In the genomic region with DNA sequence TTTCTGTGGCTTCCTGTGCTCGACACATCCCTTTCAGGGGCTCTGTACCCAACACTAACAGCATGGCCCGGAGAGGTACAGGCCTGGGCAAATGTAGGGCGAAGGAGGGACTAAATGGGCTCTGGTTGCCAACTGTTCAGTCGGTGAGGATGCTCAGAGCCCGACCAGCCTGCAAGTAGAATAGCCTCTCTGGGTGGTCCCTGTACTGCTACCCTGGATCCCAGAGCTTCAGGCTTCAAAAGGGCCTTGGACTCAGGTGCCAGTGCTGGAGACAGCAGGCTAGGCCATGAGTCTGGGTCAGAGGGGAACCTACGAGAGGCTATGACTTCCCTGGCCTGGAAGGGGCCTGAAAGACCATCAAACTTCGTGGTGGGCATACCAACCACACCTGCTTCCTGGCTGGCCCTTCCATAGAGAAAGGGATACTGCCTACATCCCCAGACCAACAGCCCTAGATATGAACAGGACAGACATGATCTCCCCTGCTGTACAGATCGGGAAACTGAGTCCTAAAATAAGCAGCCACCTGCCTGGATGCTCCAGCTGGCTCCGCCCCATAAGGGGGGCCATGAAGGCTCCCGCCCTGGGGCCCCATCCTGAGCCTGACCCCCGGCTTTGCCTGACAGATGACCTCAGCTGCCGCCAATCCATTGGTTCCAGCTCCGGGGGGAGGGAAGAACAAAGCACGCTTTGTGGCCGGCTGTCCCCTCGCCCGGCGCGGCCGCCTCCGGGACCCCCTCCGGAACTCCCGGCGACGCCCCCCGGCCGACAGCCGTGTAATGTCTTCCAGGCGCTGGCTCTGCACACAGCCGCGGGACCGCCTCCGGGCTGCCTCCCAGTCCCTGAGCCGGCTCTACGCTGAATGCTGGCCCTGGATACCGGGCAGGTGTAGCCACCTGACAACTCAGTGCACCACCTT, we compare ENCODE assay signal across 8 mouse cellular contexts. TPM values are rescaled to one million over a fixed set of nuclear protein-coding genes. Genes with fewer than 3 reads are reported as not detected.
A peak's percentile ranks its signal among the peaks of the same experiment; 100 is the strongest.
DNase-seq lines count a peak whose midpoint lies in the region; ATAC-seq and TF ChIP-seq lines count a peak whose summit lies in the region.

No protein-coding gene starts in this region.

- H3K4me1 ChIP-seq in forebrain, embryonic 10.5 days: peaks cover 33% of the 10 kb centered on the region
- H3K4me1 ChIP-seq in intestine, postnatal 0 days (replicated peaks; ENCODE audit: control insufficient read depth, insufficient read depth, low read length): no peaks in the 10 kb centered on the region; the same call in 1 of the 2 replicates
- H3K4me1 ChIP-seq in neural tube, embryonic 12.5 days: peaks cover 27% of the 10 kb centered on the region

- 11% methylated on average over 36 of the region's 36 CpGs for WGBS in forebrain, embryonic 10.5 days
- WGBS in intestine, postnatal 0 days: 19% methylated on average over 34 of the region's 36 CpGs
- 8% methylated on average over 36 of the region's 36 CpGs for WGBS in neural tube, embryonic 12.5 days

- H3K9ac ChIP-seq in intestine, postnatal 0 days (ENCODE audit: low read depth, low read length): no peak overlapping the region
- peak overlapping the region; percentile 53 for H3K9ac ChIP-seq in neural tube, embryonic 12.5 days

- no peak for TF ChIP-seq CTCF in intestine, postnatal 0 days (IDR thresholded peaks at IDR 0.05; ENCODE audit: low read depth)

- no peaks in the 10 kb centered on the region for H3K9me3 ChIP-seq in forebrain, embryonic 10.5 days
- no peaks in the 10 kb centered on the region for H3K9me3 ChIP-seq in intestine, postnatal 0 days (ENCODE audit: control insufficient read depth)
- H3K9me3 ChIP-seq in neural tube, embryonic 12.5 days: no peaks in the 10 kb centered on the region

- 0 out of 2 replicates have a peak, but pooled peaks cover 7% of the 10 kb centered on the region for H3K36me3 ChIP-seq in forebrain, embryonic 10.5 days (replicated peaks)
- peaks cover 3% of the 10 kb centered on the region; the same call in 1 of the 2 replicates for H3K36me3 ChIP-seq in intestine, postnatal 0 days (ENCODE audit: control insufficient read depth, insufficient read depth)
- no peaks in the 10 kb centered on the region for H3K36me3 ChIP-seq in neural tube, embryonic 12.5 days

- peak overlapping the region; percentile 50 for H3K4me3 ChIP-seq in forebrain, embryonic 10.5 days
- H3K4me3 ChIP-seq in intestine, postnatal 0 days (ENCODE audit: low read depth, low read length): no peak overlapping the region
- H3K4me3 ChIP-seq in neural tube, embryonic 12.5 days: 0 out of 2 replicates have a peak overlapping the region, but pooled peaks have one; percentile 2

- DNase-seq in kidney, postnatal 10 days: peak; percentile 47
- DNase-seq in kidney, postnatal 14 days: no peak
- peak; percentile 53 for DNase-seq in forebrain, embryonic 10.5 days (ENCODE audit: extremely low spot score, low spot score)
- DNase-seq in cerebellum, adult 8-10 months: no peak
- DNase-seq in ovary, postnatal 14 days (ENCODE audit: low spot score): no peak

- peak overlapping the region; percentile 68 for H3K27ac ChIP-seq in forebrain, embryonic 10.5 days
- H3K27ac ChIP-seq in intestine, postnatal 0 days (ENCODE audit: low read depth, low read length): no peak overlapping the region
- H3K27ac ChIP-seq in neural tube, embryonic 12.5 days: no peak overlapping the region

- peak overlapping the region; percentile 38 for H3K4me2 ChIP-seq in intestine, postnatal 0 days (replicated peaks; ENCODE audit: low read depth)
- H3K4me2 ChIP-seq in neural tube, embryonic 12.5 days (replicated peaks): peak overlapping the region; percentile 63

- no peak for ATAC-seq in intestine, postnatal 0 days
- peak; percentile 67 for ATAC-seq in neural tube, embryonic 12.5 days (ENCODE audit: low FRiP score, low read depth)
- no peak for ATAC-seq in activated CD4-positive, CD25-positive, alpha-beta regulatory T cell, adult 4 months

- peaks cover 56% of the 10 kb centered on the region for H3K27me3 ChIP-seq in forebrain, embryonic 10.5 days (ENCODE audit: poor library complexity, severe bottlenecking)
- H3K27me3 ChIP-seq in intestine, postnatal 0 days (replicated peaks; ENCODE audit: control insufficient read depth, insufficient read depth, low read length): 0 out of 2 replicates have a peak, but pooled peaks cover 6% of the 10 kb centered on the region
- H3K27me3 ChIP-seq in neural tube, embryonic 12.5 days (replicated peaks): no peaks in the 10 kb centered on the region

RNA-seq across cellular contexts. Expression of a gene that starts 9.0 kb away (rescaled TPM):
- polyA plus RNA-seq in forebrain, embryonic 10.5 days (2016; fragmentation: Nextera tagmentation; extraction: Ambion mirVana): 14.6 and 14.9 TPM in 2 replicates
- polyA plus RNA-seq in intestine, postnatal 0 days (2015; fragmentation: Nextera tagmentation; extraction: Ambion mirVana): 102 and 104 TPM in 2 replicates
- polyA plus RNA-seq in neural tube, embryonic 12.5 days (2016; fragmentation: Nextera tagmentation; extraction: Ambion mirVana): 19.5 and 20.2 TPM in 2 replicates
- polyA plus RNA-seq in activated CD4-positive, CD25-positive, alpha-beta regulatory T cell, adult 4 months (2017; shearing (Covaris generic)): 1 to 10 TPM in 1 of 2 experiments, under 1 TPM in 1; 0.92 to 1.5 TPM

RNA-seq across cellular contexts. Expression of a gene that starts 29.0 kb away (rescaled TPM):
- 4.0 and 4.1 TPM in 2 replicates for polyA plus RNA-seq in forebrain, embryonic 10.5 days (2016; fragmentation: Nextera tagmentation; extraction: Ambion mirVana)
- 3.2 and 4.5 TPM in 2 replicates for polyA plus RNA-seq in intestine, postnatal 0 days (2015; fragmentation: Nextera tagmentation; extraction: Ambion mirVana)
- polyA plus RNA-seq in neural tube, embryonic 12.5 days (2016; fragmentation: Nextera tagmentation; extraction: Ambion mirVana): 22.6 and 26.3 TPM in 2 replicates
- polyA plus RNA-seq in activated CD4-positive, CD25-positive, alpha-beta regulatory T cell, adult 4 months (2017; shearing (Covaris generic)): not detected

RNA-seq across cellular contexts. Expression of a gene that starts 33.0 kb away (rescaled TPM):
- polyA plus RNA-seq in forebrain, embryonic 10.5 days (2016; fragmentation: Nextera tagmentation; extraction: Ambion mirVana): 1.1 and 2.4 TPM in 2 replicates
- not detected in 2 replicates for polyA plus RNA-seq in intestine, postnatal 0 days (2015; fragmentation: Nextera tagmentation; extraction: Ambion mirVana)
- polyA plus RNA-seq in neural tube, embryonic 12.5 days (2016; fragmentation: Nextera tagmentation; extraction: Ambion mirVana): 34.5 and 35.4 TPM in 2 replicates
- polyA plus RNA-seq in activated CD4-positive, CD25-positive, alpha-beta regulatory T cell, adult 4 months (2017; shearing (Covaris generic)): not detected

Comparison
In these comparisons a context has a peak if more than half of its experiments do, and no peak if none do; other contexts are left out.
1. DNase-seq: peak in kidney, postnatal 10 days (single experiment) and forebrain, embryonic 10.5 days (single experiment); none in kidney, postnatal 14 days (single experiment), cerebellum, adult 8-10 months (single experiment) and ovary, postnatal 14 days (single experiment).
2. RNA of a gene that starts 33.0 kb away (polyA plus RNA-seq): 34.5 to 35.4 TPM in neural tube, embryonic 12.5 days; 1.1 to 2.4 TPM in forebrain, embryonic 10.5 days, not detected in intestine, postnatal 0 days and not detected in activated CD4-positive, CD25-positive, alpha-beta regulatory T cell, adult 4 months; every median in the first group is over 10 times any median in the second.